Mouse (Mus musculus): ENCODE measurements at regions not wholly inside any gene's neighbourhood (a gene's known extent, or its start where the extent isn't known, plus 50 kb on each side); places are given as distances from the start of the nearest gene placed in this dataset.

GRCm38 (mm10) chr13:25933246-25933645 is 662.9 kb upstream of the Nrsn1 start:
- 18% methylated on average over 3 of the region's 3 CpGs for WGBS
- Histone ChIP-seq H3K4me1 (replicated peaks) (peaks cover 22% of the 10 kb centered on the region), H3K27ac (replicated peaks) (peak overlapping the region; percentile 57), H3K36me3 (no peaks in the 10 kb centered on the region), H3K9me3 (no peaks in the 10 kb centered on the region), H3K4me2 (no peak overlapping the region), H3K9ac (no peak overlapping the region), H3K27me3 (no peaks in the 10 kb centered on the region), H3K4me3 (no peak overlapping the region)
- ATAC-seq (ENCODE audit: low read depth) = peak; percentile 27; the same call in 1 of the 2 replicates

- Histone ChIP-seq H3K9me3 (no peaks in the 10 kb centered on the region), H3K4me2 (no peak overlapping the region), H3K4me3 (no peak overlapping the region), H3K4me1 (replicated peaks) (peaks cover 22% of the 10 kb centered on the region), H3K36me3 (no peaks in the 10 kb centered on the region), H3K27me3 (no peaks in the 10 kb centered on the region), H3K27ac (replicated peaks) (peak overlapping the region; percentile 61), H3K9ac (no peak overlapping the region)
- WGBS = 0% methylated on average over 1 of the region's 1 CpGs
- peak; percentile 89 for ATAC-seq (ENCODE audit: low read depth)
Observed at GRCm38 (mm10) chr13:25932810-25933209, 662.5 kb upstream of the Nrsn1 start.

GRCm38 (mm10) chr13:25932365-25932764 is 662.1 kb upstream of the Nrsn1 start:
- Histone ChIP-seq H3K4me3 (no peak overlapping the region), H3K27ac (replicated peaks) (peak overlapping the region; percentile 61), H3K36me3 (no peaks in the 10 kb centered on the region), H3K9ac (no peak overlapping the region), H3K4me1 (replicated peaks) (peaks cover 22% of the 10 kb centered on the region), H3K9me3 (no peaks in the 10 kb centered on the region), H3K4me2 (no peak overlapping the region), H3K27me3 (no peaks in the 10 kb centered on the region)
- WGBS = 60% methylated on average over 2 of the region's 2 CpGs
- no peak for ATAC-seq (ENCODE audit: low read depth)

GRCm38 (mm10) chr13:25925685-25926084 is 655.4 kb upstream of the Nrsn1 start:
- H3K9me3 ChIP-seq = no peaks in the 10 kb centered on the region
- no peaks in the 10 kb centered on the region for H3K4me1 ChIP-seq (replicated peaks)
- no peak overlapping the region for H3K4me3 ChIP-seq
- no peak overlapping the region for H3K27ac ChIP-seq (replicated peaks)
- H3K27me3 ChIP-seq = no peaks in the 10 kb centered on the region
- 71% methylated on average over 5 of the region's 5 CpGs for WGBS
- no peak for ATAC-seq (ENCODE audit: low read depth)
- H3K4me2 ChIP-seq = no peak overlapping the region
- no peaks in the 10 kb centered on the region for H3K36me3 ChIP-seq
- no peak overlapping the region for H3K9ac ChIP-seq

DNA sequence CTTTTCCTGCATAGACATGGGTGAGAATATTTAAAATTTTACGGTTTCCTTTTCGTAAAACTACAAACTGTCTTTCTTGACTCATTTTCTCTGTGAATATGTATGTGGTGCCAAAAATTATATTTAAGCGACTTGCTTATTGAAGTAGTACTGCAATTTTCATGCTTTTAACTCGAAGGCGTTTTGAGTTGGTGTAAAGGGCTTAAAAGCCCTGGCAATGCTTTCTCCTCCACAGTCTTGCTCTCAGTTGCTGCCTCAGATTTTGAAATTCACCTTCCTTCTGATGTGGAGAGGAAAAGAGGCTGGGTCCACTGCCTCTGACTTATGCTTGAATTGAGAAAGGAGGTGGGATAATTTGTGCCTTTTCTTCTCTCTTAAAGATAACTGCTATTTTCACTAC is 629.6 kb upstream of the Nrsn1 start:
- Histone ChIP-seq H3K4me3 (no peak overlapping the region), H3K9me3 (no peaks in the 10 kb centered on the region), H3K27me3 (no peaks in the 10 kb centered on the region), H3K36me3 (no peaks in the 10 kb centered on the region), H3K27ac (replicated peaks) (no peak overlapping the region), H3K4me1 (replicated peaks) (no peaks in the 10 kb centered on the region), H3K4me2 (no peak overlapping the region), H3K9ac (no peak overlapping the region)
- 91% methylated on average over 5 of the region's 5 CpGs for WGBS
- ATAC-seq (ENCODE audit: low read depth) = no peak

- Histone ChIP-seq H3K4me3 (no peak overlapping the region), H3K9me3 (no peaks in the 10 kb centered on the region), H3K36me3 (no peaks in the 10 kb centered on the region), H3K27ac (replicated peaks) (no peak overlapping the region), H3K27me3 (no peaks in the 10 kb centered on the region), H3K4me2 (no peak overlapping the region), H3K4me1 (replicated peaks) (0 out of 2 replicates have a peak, but pooled peaks cover 5% of the 10 kb centered on the region), H3K9ac (no peak overlapping the region)
- 4% methylated on average over 2 of the region's 2 CpGs for WGBS
- ATAC-seq (ENCODE audit: low read depth) = no peak
Observed at GRCm38 (mm10) chr13:25893150-25893549, 622.8 kb upstream of the Nrsn1 start.

DNA sequence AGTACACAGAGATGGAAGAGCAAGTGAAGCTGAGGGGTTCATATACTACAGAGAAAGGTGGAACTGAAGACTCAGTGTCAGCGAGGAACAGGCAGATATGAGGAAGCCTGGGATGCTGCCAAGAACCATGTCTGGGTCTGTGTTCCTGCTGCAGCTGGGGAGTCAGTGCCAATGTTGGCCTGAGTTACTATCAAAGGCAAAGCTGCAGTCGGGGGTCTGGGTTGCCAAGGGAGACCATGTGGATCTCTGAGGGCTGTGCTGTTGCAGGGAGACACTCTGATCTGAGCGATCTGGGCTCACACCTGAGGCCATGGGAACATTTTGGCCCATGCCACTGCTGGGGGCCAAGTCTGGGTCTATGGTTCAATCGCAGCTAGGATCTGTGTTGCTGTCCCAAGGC is 612.5 kb upstream of the Nrsn1 start:
- no peak overlapping the region for H3K4me3 ChIP-seq
- no peak overlapping the region for H3K9ac ChIP-seq
- no peak for ATAC-seq (ENCODE audit: low read depth)
- no peaks in the 10 kb centered on the region for H3K36me3 ChIP-seq
- H3K4me2 ChIP-seq = no peak overlapping the region
- H3K27me3 ChIP-seq = no peaks in the 10 kb centered on the region
- H3K9me3 ChIP-seq = no peaks in the 10 kb centered on the region
- no peaks in the 10 kb centered on the region for H3K4me1 ChIP-seq (replicated peaks)
- H3K27ac ChIP-seq (replicated peaks) = no peak overlapping the region
- 70% methylated on average over 4 of the region's 4 CpGs for WGBS

- no peaks in the 10 kb centered on the region for H3K27me3 ChIP-seq
- H3K4me1 ChIP-seq (replicated peaks) = no peaks in the 10 kb centered on the region
- 65% methylated on average over 1 of the region's 1 CpGs for WGBS
- no peak overlapping the region for H3K4me3 ChIP-seq
- ATAC-seq (ENCODE audit: low read depth) = no peak
- no peak overlapping the region for H3K9ac ChIP-seq
- no peaks in the 10 kb centered on the region for H3K36me3 ChIP-seq
- H3K27ac ChIP-seq (replicated peaks) = no peak overlapping the region
- H3K9me3 ChIP-seq = no peaks in the 10 kb centered on the region
- H3K4me2 ChIP-seq = no peak overlapping the region
Observed at GRCm38 (mm10) chr13:25868923-25869322, 598.6 kb upstream of the Nrsn1 start.

DNA sequence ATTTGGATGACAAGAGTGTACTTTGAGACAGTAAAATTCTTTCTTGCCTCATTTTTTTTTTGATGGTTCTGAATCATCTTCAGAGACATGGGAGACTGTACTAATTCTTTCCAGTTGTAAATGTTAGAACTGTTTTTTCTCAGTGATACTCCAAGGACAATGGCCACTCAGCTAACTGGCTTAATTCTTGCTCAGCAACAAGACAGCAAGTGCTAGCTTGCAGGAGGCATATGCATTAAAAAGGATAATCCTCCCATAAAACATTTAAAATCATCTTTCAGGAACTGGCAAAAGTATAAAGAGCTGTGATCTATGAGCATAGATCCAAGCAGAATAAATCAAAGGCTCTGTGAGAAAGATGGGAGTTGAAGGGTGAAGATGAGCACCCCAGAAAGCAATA is 587.9 kb upstream of the Nrsn1 start:
- H3K4me3 ChIP-seq = no peak overlapping the region
- ATAC-seq (ENCODE audit: low read depth) = no peak
- H3K36me3 ChIP-seq = no peaks in the 10 kb centered on the region
- no peaks in the 10 kb centered on the region for H3K27me3 ChIP-seq
- H3K4me2 ChIP-seq = no peak overlapping the region
- H3K27ac ChIP-seq (replicated peaks) = no peak overlapping the region
- H3K4me1 ChIP-seq (replicated peaks) = no peaks in the 10 kb centered on the region
- H3K9ac ChIP-seq = no peak overlapping the region
- H3K9me3 ChIP-seq = no peaks in the 10 kb centered on the region

DNA sequence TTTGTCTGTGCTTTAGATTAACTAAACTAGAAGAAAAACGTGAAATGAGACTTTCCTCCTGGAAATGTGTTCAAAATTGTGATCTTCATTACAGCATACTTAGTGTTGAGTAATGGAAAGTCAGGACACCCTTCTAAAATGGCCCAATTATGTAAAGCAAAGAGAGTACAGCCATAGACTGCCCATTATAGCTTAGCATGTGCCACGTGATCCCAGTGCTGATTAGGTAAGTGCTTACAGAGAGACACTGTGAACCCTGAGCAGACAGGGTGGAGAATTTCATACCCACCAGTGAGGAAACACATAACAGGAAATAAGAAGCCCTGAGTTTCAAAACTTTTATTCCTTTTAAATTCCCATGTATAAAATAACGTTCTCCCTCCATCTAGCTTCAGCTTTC is 587.3 kb upstream of the Nrsn1 start:
- Histone ChIP-seq H3K27ac (replicated peaks) (no peak overlapping the region), H3K27me3 (no peaks in the 10 kb centered on the region), H3K4me2 (no peak overlapping the region), H3K4me3 (no peak overlapping the region), H3K4me1 (replicated peaks) (no peaks in the 10 kb centered on the region), H3K9me3 (no peaks in the 10 kb centered on the region), H3K9ac (no peak overlapping the region), H3K36me3 (no peaks in the 10 kb centered on the region)
- WGBS = 77% methylated on average over 3 of the region's 3 CpGs
- no peak for ATAC-seq (ENCODE audit: low read depth)

- Histone ChIP-seq H3K9ac (no peak overlapping the region), H3K4me1 (replicated peaks) (no peaks in the 10 kb centered on the region), H3K9me3 (no peaks in the 10 kb centered on the region), H3K4me2 (no peak overlapping the region), H3K36me3 (no peaks in the 10 kb centered on the region), H3K4me3 (no peak overlapping the region), H3K27me3 (no peaks in the 10 kb centered on the region), H3K27ac (replicated peaks) (no peak overlapping the region)
- 91% methylated on average over 3 of the region's 3 CpGs for WGBS
- no peak for ATAC-seq (ENCODE audit: low read depth)
Observed at GRCm38 (mm10) chr13:25857096-25857495, 586.8 kb upstream of the Nrsn1 start.

DNA sequence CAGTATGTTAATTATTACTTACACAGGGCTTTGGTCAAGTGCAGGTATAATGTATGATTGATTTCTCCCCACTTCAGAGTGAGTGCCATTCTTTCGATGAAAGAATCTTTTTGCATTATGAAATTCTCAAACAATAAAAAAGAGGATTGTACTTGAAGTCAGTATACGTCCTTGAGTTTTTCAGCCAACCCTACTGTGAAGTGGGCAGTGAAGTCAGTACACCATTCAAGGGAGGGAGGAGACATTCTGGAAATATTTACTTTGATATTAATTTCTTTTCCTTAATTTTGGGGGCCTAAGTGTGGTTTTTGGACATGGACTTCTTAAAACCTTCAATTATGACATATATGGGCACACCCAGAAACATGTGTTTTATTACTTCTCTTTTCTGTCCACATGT is 586.2 kb upstream of the Nrsn1 start:
- 82% methylated on average over 2 of the region's 2 CpGs for WGBS

DNA sequence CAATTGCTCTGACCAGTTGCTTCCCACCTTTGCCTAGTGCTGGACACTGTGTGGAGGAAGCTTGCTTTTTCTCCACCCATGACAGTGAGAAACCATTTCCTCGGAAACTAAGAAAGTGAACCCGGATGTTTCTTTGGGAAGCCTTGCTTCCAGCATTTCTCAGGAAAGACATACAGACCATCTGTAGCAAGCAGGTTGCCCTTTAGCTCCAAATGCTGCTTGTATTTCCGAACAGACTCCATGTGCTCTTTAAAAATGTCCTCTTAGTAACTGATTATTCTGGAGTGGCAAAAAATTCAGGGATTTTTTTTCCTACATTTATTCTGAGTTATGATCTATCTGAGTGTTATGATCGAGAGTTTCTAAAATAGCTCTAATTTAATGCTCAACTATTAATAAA is 577.9 kb upstream of the Nrsn1 start:
- H3K4me3 ChIP-seq = no peak overlapping the region
- ATAC-seq (ENCODE audit: low read depth) = no peak
- H3K36me3 ChIP-seq = no peaks in the 10 kb centered on the region
- WGBS = 84% methylated on average over 4 of the region's 4 CpGs
- H3K9me3 ChIP-seq = no peaks in the 10 kb centered on the region
- H3K27ac ChIP-seq (replicated peaks) = no peak overlapping the region
- H3K27me3 ChIP-seq = no peaks in the 10 kb centered on the region
- H3K9ac ChIP-seq = no peak overlapping the region
- H3K4me1 ChIP-seq (replicated peaks) = no peaks in the 10 kb centered on the region
- no peak overlapping the region for H3K4me2 ChIP-seq

More for the DNA sequence above, 586.2 kb upstream of the Nrsn1 start:
- Histone ChIP-seq H3K9me3 (no peaks in the 10 kb centered on the region), H3K4me2 (no peak overlapping the region), H3K4me1 (replicated peaks) (no peaks in the 10 kb centered on the region), H3K36me3 (no peaks in the 10 kb centered on the region), H3K27me3 (no peaks in the 10 kb centered on the region), H3K9ac (no peak overlapping the region), H3K27ac (replicated peaks) (no peak overlapping the region), H3K4me3 (no peak overlapping the region)
- ATAC-seq (ENCODE audit: low read depth) = no peak

All from neural tube, embryonic 13.5 days (tissue).